Mouse (Mus musculus): ENCODE measurements around the gene Eci2.

- TF ChIP-seq CTCF (IDR thresholded peaks at IDR 0.05; ENCODE audit: control insufficient read depth, insufficient read depth, insufficient read length) (no peak), USF1 (IDR thresholded peaks at IDR 0.05; ENCODE audit: low read depth) (no peak), MYOD1 (IDR thresholded peaks at IDR 0.05; ENCODE audit: control insufficient read depth, insufficient read length, low read depth) (no peak), MAX (IDR thresholded peaks at IDR 0.05) (no peak), CEBPB (IDR thresholded peaks at IDR 0.05; ENCODE audit: low read depth) (no peak), MYOG (IDR thresholded peaks at IDR 0.05; ENCODE audit: control insufficient read depth, extremely low read depth, insufficient read length) (no peak), FOSL1 (IDR thresholded peaks at IDR 0.05; ENCODE audit: insufficient read depth, low read length, poor library complexity, severe bottlenecking) (no peak)
Observed at GRCm38 (mm10) chr13:34973770-34974169, 53.1 kb downstream of the Eci2 start.

Measured in C2C12 (cell line).